7 mouse cellular contexts compared by ENCODE assay signal in the genomic region with DNA sequence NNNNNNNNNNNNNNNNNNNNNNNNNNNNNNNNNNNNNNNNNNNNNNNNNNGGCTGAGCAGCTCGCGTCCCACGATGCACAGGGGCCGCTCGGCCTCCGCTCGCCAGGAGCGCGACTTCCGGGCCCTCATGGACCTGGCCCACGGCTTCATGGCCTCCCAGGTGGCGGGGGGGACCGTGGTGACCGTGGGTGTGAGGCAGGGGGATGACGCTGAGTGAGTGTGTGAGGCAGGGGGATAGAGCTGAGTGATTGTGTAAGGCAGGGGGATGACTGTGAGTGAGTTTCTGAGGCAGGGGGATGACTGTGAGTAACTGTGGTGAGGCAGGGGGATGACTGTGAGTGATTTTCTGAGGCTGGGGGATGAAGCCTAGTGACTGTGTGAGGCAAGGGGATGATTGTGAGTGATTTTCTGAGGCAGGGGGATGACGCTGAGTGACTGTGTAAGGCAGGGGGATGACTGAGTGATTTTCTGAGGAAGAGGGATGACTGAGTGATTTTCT. TPM values are rescaled to one million over a fixed set of nuclear protein-coding genes. Genes with fewer than 3 reads are reported as not detected.
DNase-seq lines count a peak whose midpoint lies in the region; ATAC-seq and TF ChIP-seq lines count a peak whose summit lies in the region.

A gene (plus strand): TSS at position 51 of the 499 bp plus-strand sequence.

- peaks cover 46% of the 10 kb centered on the region for H3K9me3 ChIP-seq in limb, embryonic 14.5 days (ENCODE audit: control insufficient read depth, low read length)

- no peak within 1 kb of the TSS for H3K27ac ChIP-seq in limb, embryonic 14.5 days (replicated peaks; ENCODE audit: low read depth, low read length)

- 93% methylated on average over 13 of the region's 16 CpGs for WGBS in limb, embryonic 14.5 days

- DNase-seq in right cerebral cortex, postnatal 14 days: peak; percentile 8
- no peak for DNase-seq in right cerebral cortex, adult 2 months (ENCODE audit: low spot score in 2 of 2)
- no peak for DNase-seq in limb, embryonic 14.5 days (ENCODE audit: low spot score)
- DNase-seq in splenic B cell, adult 2 months (ENCODE audit: low read depth, low spot score): peak; percentile 54
- no peak for DNase-seq in spleen, adult 18-20 months
- no peak for DNase-seq in layer of hippocampus, postnatal 36 days

- no peak within 1 kb of the TSS for H3K4me2 ChIP-seq in limb, embryonic 14.5 days (replicated peaks; ENCODE audit: low read depth, low read length, severe bottlenecking)

- no peak within 1 kb of the TSS for H3K4me3 ChIP-seq in limb, embryonic 14.5 days (replicated peaks; ENCODE audit: low read length)

- peaks cover 7% of the 10 kb centered on the region; the same call in 1 of the 2 replicates for H3K36me3 ChIP-seq in limb, embryonic 14.5 days (ENCODE audit: control insufficient read depth, insufficient read depth, low read length)
- peaks cover 4% of the 10 kb centered on the region; the same call in 1 of the 2 replicates for H3K36me3 ChIP-seq in splenic B cell, adult 2 months (ENCODE audit: control insufficient read depth, insufficient read depth, low read length, poor library complexity, severe bottlenecking)

- no peaks in the 10 kb centered on the region for H3K27me3 ChIP-seq in limb, embryonic 14.5 days (ENCODE audit: control insufficient read depth, insufficient read depth, low read length)
- H3K27me3 ChIP-seq in splenic B cell, adult 2 months (ENCODE audit: control insufficient read depth, insufficient read depth, low read length, poor library complexity, severe bottlenecking): no peaks in the 10 kb centered on the region

- no peaks in the 10 kb centered on the region for H3K4me1 ChIP-seq in limb, embryonic 14.5 days (ENCODE audit: control insufficient read depth, insufficient read depth, low read length)

- ATAC-seq in erythroid progenitor cell, adult 5-6 weeks (replicated peaks; ENCODE audit: low FRiP score, poor library complexity, severe bottlenecking): peak; percentile 66; the same call in 1 of the 2 replicates
- 0 out of 2 replicates have a peak, but pooled peaks have one; percentile 32 for ATAC-seq in limb, embryonic 14.5 days (ENCODE audit: low FRiP score, low read depth)

- no peak within 1 kb of the TSS for H3K9ac ChIP-seq in limb, embryonic 14.5 days (ENCODE audit: low read depth, low read length, severe bottlenecking)

- no peak for TF ChIP-seq POLR2A in limb, embryonic 14.5 days (IDR thresholded peaks at IDR 0.05; ENCODE audit: borderline replicate concordance, extremely low read depth, insufficient read depth, insufficient read length)

RNA-seq across cellular contexts. Expression of the gene that starts here (rescaled TPM):
- not detected in 2 replicates for total RNA-seq in erythroid progenitor cell, adult 5-6 weeks (2015; ENCODE audit: low replicate concordance)
- not detected in 2 replicates for total RNA-seq in erythroid progenitor cell, adult 5-6 weeks (2017; ENCODE audit: low replicate concordance)
- 0.05 and 0.06 TPM in 2 replicates for polyA plus RNA-seq in limb, embryonic 14.5 days (2012; rRNA removed)
- polyA plus RNA-seq in limb, embryonic 14.5 days (2014; fragmentation: Nextera tagmentation; extraction: Ambion mirVana): not detected in 2 replicates
- not detected for total RNA-seq in layer of hippocampus, postnatal 36 days (2021)

Comparison
In these comparisons a context has a peak if more than half of its experiments do, and no peak if none do; other contexts are left out.
1. DNase-seq: peak in right cerebral cortex, postnatal 14 days (single experiment) and splenic B cell, adult 2 months (single experiment); none in right cerebral cortex, adult 2 months (0 of 2), limb, embryonic 14.5 days (single experiment), spleen, adult 18-20 months (0 of 2) and layer of hippocampus, postnatal 36 days (0 of 2).
2. Peak in ATAC-seq in erythroid progenitor cell, adult 5-6 weeks; RNA of the gene not detected or under 1 TPM.
3. Peak in ATAC-seq in limb, embryonic 14.5 days; RNA of the gene not detected or under 1 TPM.